Mouse (Mus musculus): ENCODE measurements around the gene Kif5c.

- TF ChIP-seq CTCF (IDR thresholded peaks at IDR 0.05; ENCODE audit: control insufficient read depth, insufficient read depth, insufficient read length), result no peak
- no peak for TF ChIP-seq CEBPB (IDR thresholded peaks at IDR 0.05; ENCODE audit: low read depth)
- TF ChIP-seq USF1 (IDR thresholded peaks at IDR 0.05; ENCODE audit: low read depth), result no peak
- TF ChIP-seq MYOG (IDR thresholded peaks at IDR 0.05; ENCODE audit: control insufficient read depth, extremely low read depth, insufficient read length), result no peak
- no peak for TF ChIP-seq MYOD1 (IDR thresholded peaks at IDR 0.05; ENCODE audit: control insufficient read depth, insufficient read length, low read depth)
- no peak for TF ChIP-seq MAX (IDR thresholded peaks at IDR 0.05)
Measured at GRCm38 (mm10) chr2:49773194-49773931, 154.3 kb downstream of the Kif5c start.

All from C2C12 (cell line).